Comparison of ENCODE assay signal across 25 mouse cellular contexts in genomic region chr9:77025271-77025670, GRCm38 (mm10). TPM values are rescaled to one million over a fixed set of nuclear protein-coding genes. Genes with fewer than 3 reads are reported as not detected.
DNase-seq lines count a peak whose midpoint lies in the region; ATAC-seq and TF ChIP-seq lines count a peak whose summit lies in the region.
"Had no signal": no experiment of that assay in that cellular context is flagged by ENCODE, and none has a peak within 500 bp of the region (broad histone marks: within the 10 kb centered on the region; RNA-seq: fewer than 3 reads in every experiment).

No protein-coding gene starts in this region.

- no peak for TF ChIP-seq CTCF in kidney, adult 2 months (conservative IDR thresholded peaks at IDR 0.05; ENCODE audit: insufficient read depth, insufficient read length, low read depth, low read length)

- H3K4me1 ChIP-seq in kidney, adult 2 months (ENCODE audit: control insufficient read depth, insufficient read depth, low read length), result peaks cover 6% of the 10 kb centered on the region; the same call in 1 of the 2 replicates
- H3K4me1 ChIP-seq in kidney, embryonic 16.5 days (ENCODE audit: insufficient read depth, low read length), result no peaks in the 10 kb centered on the region
- H3K4me1 ChIP-seq: embryonic facial prominence, embryonic 15.5 days; forebrain, embryonic 10.5 days; forebrain, embryonic 12.5 days had no signal

- ATAC-seq in kidney, embryonic 16.5 days (ENCODE audit: low FRiP score, low TSS enrichment), result no peak
- ATAC-seq: forebrain, embryonic 14.5 days had no signal

- H3K4me3 ChIP-seq in kidney, adult 2 months (ENCODE audit: insufficient read depth, low read depth, low read length), result no peak overlapping the region
- no peak overlapping the region for H3K4me3 ChIP-seq in kidney, embryonic 16.5 days (ENCODE audit: low read length)
- H3K4me3 ChIP-seq: embryonic facial prominence, embryonic 13.5 days; embryonic facial prominence, embryonic 15.5 days; erythroblast, embryonic 14.5 days; forebrain, embryonic 10.5 days; forebrain, embryonic 12.5 days had no signal

- 25% methylated on average over 2 of the region's 2 CpGs for WGBS in kidney, adult 2 months
- 67% methylated on average over 2 of the region's 2 CpGs for WGBS in kidney, embryonic 16.5 days

- peak overlapping the region; percentile 66 for H3K27ac ChIP-seq in kidney, adult 2 months (ENCODE audit: insufficient read depth, low read depth, low read length)
- H3K27ac ChIP-seq in kidney, embryonic 16.5 days (ENCODE audit: low read length), result no peak overlapping the region
- H3K27ac ChIP-seq: embryonic facial prominence, embryonic 13.5 days; embryonic facial prominence, embryonic 15.5 days; forebrain, embryonic 10.5 days; forebrain, embryonic 12.5 days had no signal

- TF ChIP-seq POLR2A in kidney, adult 2 months (IDR thresholded peaks at IDR 0.05; ENCODE audit: low read depth, low read length), result no peak

- DNase-seq in kidney, adult 2 months, result peak; percentile 70
- DNase-seq in kidney, adult 9 months, result peak; percentile 67
- no peak for DNase-seq in kidney, postnatal 25 days
- peak; percentile 21 for DNase-seq in kidney, postnatal 14 days
- no peak for DNase-seq in kidney, adult 18-20 months
- no peak for DNase-seq in right cerebral cortex, postnatal 36 days (ENCODE audit: low spot score in 2 of 2)
- DNase-seq: adrenal gland, adult 2 months; adrenal gland, postnatal 10 days; adrenal gland, postnatal 25 days; cerebellum, adult 11 months; cerebellum, adult 18-20 months; cerebellum, adult 8-10 months; cerebellum, adult 9-11 months; cerebellum, postnatal 14 days; cerebellum, postnatal 36 days; embryo, embryonic 11 days had no signal

- H3K9ac ChIP-seq in kidney, embryonic 16.5 days (replicated peaks; ENCODE audit: low read length), result no peak overlapping the region
- H3K9ac ChIP-seq: embryonic facial prominence, embryonic 13.5 days; embryonic facial prominence, embryonic 15.5 days; forebrain, embryonic 12.5 days had no signal

- H3K4me2 ChIP-seq in kidney, embryonic 16.5 days (replicated peaks; ENCODE audit: low read depth, low read length), result no peak overlapping the region
- H3K4me2 ChIP-seq: embryonic facial prominence, embryonic 13.5 days; embryonic facial prominence, embryonic 15.5 days; forebrain, embryonic 12.5 days had no signal

- no peaks in the 10 kb centered on the region for H3K9me3 ChIP-seq in kidney, embryonic 16.5 days (ENCODE audit: low read length)
- H3K9me3 ChIP-seq: embryonic facial prominence, embryonic 13.5 days; embryonic facial prominence, embryonic 15.5 days; forebrain, embryonic 10.5 days; forebrain, embryonic 12.5 days had no signal

- no peaks in the 10 kb centered on the region for H3K36me3 ChIP-seq in kidney, adult 2 months (ENCODE audit: control insufficient read depth, insufficient read depth, low read length)
- H3K36me3 ChIP-seq in kidney, embryonic 16.5 days (ENCODE audit: insufficient read depth, low read length), result no peaks in the 10 kb centered on the region
- H3K36me3 ChIP-seq: embryonic facial prominence, embryonic 13.5 days; embryonic facial prominence, embryonic 15.5 days; forebrain, embryonic 10.5 days; forebrain, embryonic 12.5 days had no signal

- no peaks in the 10 kb centered on the region for H3K27me3 ChIP-seq in kidney, adult 2 months (replicated peaks; ENCODE audit: control insufficient read depth, insufficient read depth, low read length)
- no peaks in the 10 kb centered on the region for H3K27me3 ChIP-seq in kidney, embryonic 16.5 days (ENCODE audit: insufficient read depth, low read length)
- H3K27me3 ChIP-seq: embryonic facial prominence, embryonic 13.5 days; embryonic facial prominence, embryonic 15.5 days; forebrain, embryonic 12.5 days had no signal

RNA-seq across cellular contexts. Expression of gene Tinag, which starts 20.3 kb away (rescaled TPM):
- 64.0 and 69.1 TPM in 2 replicates for polyA plus RNA-seq in kidney, adult 2 months (2012; rRNA removed)
- polyA plus RNA-seq in kidney, embryonic 16.5 days (2015; fragmentation: Nextera tagmentation; extraction: Ambion mirVana), result 22.5 and 22.6 TPM in 2 replicates
- polyA plus RNA-seq: adrenal gland, adult 2 months; brain, embryonic 14.5 days; C2C12; erythroblast, embryonic 14.5 days; forebrain, embryonic 14.5 days had no signal

Comparison
In these comparisons a context has a peak if more than half of its experiments do, and no peak if none do; other contexts are left out.
1. DNase-seq: peak in kidney, adult 2 months (single experiment), kidney, adult 9 months (single experiment) and kidney, postnatal 14 days (single experiment); none in kidney, postnatal 25 days (0 of 2), kidney, adult 18-20 months (single experiment) and right cerebral cortex, postnatal 36 days (0 of 2).